Mouse (Mus musculus): Measurements from ENCODE around the gene Gucd1.

GRCm38 (mm10) chr10:75559676-75560548 lies 42.1 kb upstream of the Gucd1 start, which contains the start of gene Lrrc75b:
- TF ChIP-seq CTCF (IDR thresholded peaks at IDR 0.05; ENCODE audit: control insufficient read depth, insufficient read depth, low read length) (no peak), POLR2A (IDR thresholded peaks at IDR 0.05; ENCODE audit: borderline replicate concordance, control insufficient read depth, low read depth, low read length) (peak; percentile 5; the same call in 1 of the 2 replicates)
